Mouse (Mus musculus): ENCODE data around the gene Sema5b.

DNA sequence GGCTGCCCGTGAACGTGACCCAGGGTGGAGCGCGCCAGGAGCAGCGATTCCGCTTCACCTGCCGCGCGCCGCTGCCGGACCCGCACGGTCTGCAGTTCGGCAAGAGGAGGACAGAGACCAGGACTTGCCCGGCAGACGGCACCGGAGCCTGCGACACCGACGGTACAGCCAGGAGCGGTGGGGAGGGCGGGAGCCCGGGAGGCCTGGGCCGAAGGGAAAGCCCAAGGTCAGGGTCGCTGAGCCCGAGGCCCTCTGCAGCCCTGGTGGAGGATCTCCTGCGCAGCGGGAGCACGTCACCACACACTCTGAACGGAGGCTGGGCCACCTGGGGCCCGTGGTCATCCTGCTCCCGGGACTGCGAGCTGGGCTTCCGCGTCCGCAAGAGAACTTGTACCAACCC is 119.3 kb downstream of the Sema5b start:
- TF ChIP-seq EP300 (IDR thresholded peaks at IDR 0.05) (no peak), CTCF (IDR thresholded peaks at IDR 0.05) (no peak)
